ENCODE assay signal across 14 mouse cellular contexts in genomic region chr5:128980857-128981256, GRCm38 (mm10). TPM values are rescaled to one million over a fixed set of nuclear protein-coding genes. Genes with fewer than 3 reads are reported as not detected.
"Had no signal": no experiment of that assay in that cellular context is flagged by ENCODE, and none has a peak within 500 bp of the region (broad histone marks: within the 10 kb centered on the region; RNA-seq: fewer than 3 reads in every experiment).

No protein-coding gene starts in this region.

- H3K27me3 ChIP-seq: embryonic facial prominence, embryonic 12.5 days; embryonic facial prominence, embryonic 13.5 days; embryonic facial prominence, embryonic 15.5 days; forebrain, embryonic 12.5 days; forebrain, embryonic 15.5 days had no signal

- DNase-seq: gastrocnemius, postnatal 25 days; heart, adult 11 months had no signal

- H3K27ac ChIP-seq: embryonic facial prominence, embryonic 10.5 days; embryonic facial prominence, embryonic 12.5 days; embryonic facial prominence, embryonic 13.5 days; embryonic facial prominence, embryonic 15.5 days; forebrain, embryonic 10.5 days; forebrain, embryonic 12.5 days; forebrain, embryonic 13.5 days; forebrain, embryonic 15.5 days; gastrocnemius, adult 2 months; heart, adult 2 months had no signal

- H3K9me3 ChIP-seq: embryonic facial prominence, embryonic 10.5 days; embryonic facial prominence, embryonic 12.5 days; embryonic facial prominence, embryonic 13.5 days; embryonic facial prominence, embryonic 15.5 days; forebrain, embryonic 10.5 days; forebrain, embryonic 12.5 days; forebrain, embryonic 13.5 days; forebrain, embryonic 15.5 days had no signal

- H3K9ac ChIP-seq: embryonic facial prominence, embryonic 12.5 days; embryonic facial prominence, embryonic 13.5 days; embryonic facial prominence, embryonic 15.5 days; forebrain, embryonic 12.5 days; forebrain, embryonic 13.5 days; forebrain, embryonic 15.5 days; forebrain, postnatal 0 days had no signal

- H3K36me3 ChIP-seq: forebrain, embryonic 15.5 days had no signal

- H3K4me3 ChIP-seq: embryonic facial prominence, embryonic 10.5 days; embryonic facial prominence, embryonic 12.5 days; embryonic facial prominence, embryonic 13.5 days; embryonic facial prominence, embryonic 15.5 days; erythroblast, embryonic 14.5 days; forebrain, embryonic 10.5 days; forebrain, embryonic 12.5 days; forebrain, embryonic 13.5 days; forebrain, embryonic 15.5 days; gastrocnemius, adult 2 months; heart, adult 2 months had no signal

- H3K4me1 ChIP-seq: embryonic facial prominence, embryonic 12.5 days; embryonic facial prominence, embryonic 13.5 days; forebrain, embryonic 15.5 days had no signal

- H3K4me2 ChIP-seq: embryonic facial prominence, embryonic 12.5 days; embryonic facial prominence, embryonic 13.5 days; embryonic facial prominence, embryonic 15.5 days; forebrain, embryonic 12.5 days; forebrain, embryonic 13.5 days; forebrain, embryonic 15.5 days had no signal

RNA-seq across cellular contexts. Expression of gene Rimbp2, which starts 27.6 kb away (rescaled TPM):
- polyA plus RNA-seq: erythroblast, embryonic 14.5 days had no signal
